Mouse (Mus musculus) layer of hippocampus, postnatal 10 days (tissue): Measurements from ENCODE around the gene Mmp2. TPM values are rescaled to one million over a fixed set of nuclear protein-coding genes. Genes with fewer than 3 reads are reported as not detected.

ENCODE experiments used
- DNase-seq, 2 experiments: peaks; one replicate each; pipeline ENCODE4 v3.0.0; 2021; ENCODE audit warnings: low spot score in 2 of 2
- total RNA-seq, 2 experiments: library from RNA; stranded (reverse); gene quantifications; 2 replicates each; pipeline ENCODE4 v1.2.3; 2021

Gene Mmp2
- total RNA-seq, 2 experiments from 2014 or later, result 7.5 to 10.6 TPM

GRCm38 (mm10) chr8:92893870-92894269, 66.8 kb downstream of the Mmp2 start:
- no peak for DNase-seq

- no peak for DNase-seq
These were observed 68.0 kb downstream of the Mmp2 start for GRCm38 (mm10) chr8:92895053-92895452.

GRCm38 (mm10) chr8:92896056-92896455, 69.0 kb downstream of the Mmp2 start:
- DNase-seq, result no peak

GRCm38 (mm10) chr8:92896611-92897010, 69.5 kb downstream of the Mmp2 start:
- no peak for DNase-seq

GRCm38 (mm10) chr8:92897794-92898193, 70.7 kb downstream of the Mmp2 start:
- no peak for DNase-seq

GRCm38 (mm10) chr8:92899590-92899989, 72.5 kb downstream of the Mmp2 start:
- no peak for DNase-seq

GRCm38 (mm10) chr8:92901107-92901506, 74.0 kb downstream of the Mmp2 start, which contains the start of gene Capns2:
Gene Capns2, plus strand, starts transcription at chr8:92901407.
- DNase-seq, result no peak

- DNase-seq, result no peak
These were observed 75.9 kb downstream of the Mmp2 start for GRCm38 (mm10) chr8:92902981-92903380.

Other genes starting within 250 kb of the Mmp2 start
- gene Irx6, start 153.0 kb upstream of the Mmp2 start, total RNA-seq, result under 1 TPM; 0.21 to 0.22 TPM
- gene Lpcat2, start 28.0 kb downstream of the Mmp2 start, total RNA-seq, result 10 to 100 TPM in 1 of 2 experiments, 1 to 10 TPM in 1; 8.1 to 11.1 TPM
- 1 to 10 TPM; 1.0 to 1.8 TPM for gene Capns2, start 74.1 kb downstream of the Mmp2 start, total RNA-seq
- under 1 TPM; 0.22 to 0.34 TPM for gene Slc6a2, start 132.8 kb downstream of the Mmp2 start, total RNA-seq
- gene Ces1a, start 220.9 kb downstream of the Mmp2 start, total RNA-seq, result not detected